Mouse (Mus musculus) heart, adult 2 months (tissue): ENCODE measurements around the gene Themis3.

Experiments
- CTCF ChIP-seq: fragments of 200-600 bp; IDR thresholded peaks from 2 replicates; pipeline ENCODE4 v1.8.1; 2022; ENCODE audit warnings: antibody characterized with exemption, mild to moderate bottlenecking, moderate library complexity
- EP300 ChIP-seq: fragments of 200-500 bp; IDR thresholded peaks from 2 replicates; pipeline ENCODE4 v1.6.1; 2011; ENCODE audit warnings: low read depth, low read length, control low read depth; ENCODE audit not compliant: insufficient read depth
- POLR2A ChIP-seq: fragments of 200-500 bp; IDR thresholded peaks from 2 replicates; pipeline ENCODE4 v1.6.1; 2011; ENCODE audit warnings: mild to moderate bottlenecking, low read depth, low read length, control low read depth; ENCODE audit not compliant: insufficient read depth

GRCm38 (mm10) chr17:66518877-66519553 is 75.4 kb downstream of the Themis3 start:
- no peak for TF ChIP-seq EP300
- TF ChIP-seq CTCF = no peak
- TF ChIP-seq POLR2A = no peak
